Mouse (Mus musculus): ENCODE data around the gene Kcnh5. TPM values are rescaled to one million over a fixed set of nuclear protein-coding genes. Genes with fewer than 3 reads are reported as not detected.
A peak's percentile ranks its signal among the peaks of the same experiment; 100 is the strongest.

Gene Kcnh5
- polyA plus RNA-seq, 1 experiment = 0.02 TPM

- TF ChIP-seq CEBPB (IDR thresholded peaks at IDR 0.05; ENCODE audit: insufficient read depth, poor library complexity, severe bottlenecking) = no peak
- TF ChIP-seq MYOG (IDR thresholded peaks at IDR 0.05; ENCODE audit: control insufficient read depth in 1 of 3, insufficient read depth in 1 of 3, insufficient read length in 2 of 3, low read depth in 2 of 3) = no peak
- TF ChIP-seq E2F4 (IDR thresholded peaks at IDR 0.05; ENCODE audit: insufficient read depth) = no peak
- TF ChIP-seq POLR2AphosphoS2 (IDR thresholded peaks at IDR 0.05; ENCODE audit: insufficient read length, low read depth) = no peak
- no peak for TF ChIP-seq USF1 (IDR thresholded peaks at IDR 0.05; ENCODE audit: low read depth)
- TF ChIP-seq TCF12 (IDR thresholded peaks at IDR 0.05; ENCODE audit: insufficient read depth, poor library complexity, severe bottlenecking) = no peak
- no peak for TF ChIP-seq MYOD1 (IDR thresholded peaks at IDR 0.05; ENCODE audit: control insufficient read depth in 1 of 3, insufficient read length in 2 of 3, low read depth in 2 of 3)
- TF ChIP-seq SRF (IDR thresholded peaks at IDR 0.05; ENCODE audit: control insufficient read depth, insufficient read length, low read depth) = no peak
- no peak for TF ChIP-seq POLR2A (IDR thresholded peaks at IDR 0.05; ENCODE audit: insufficient read length, low read depth)
- no peak for TF ChIP-seq TCF3 (IDR thresholded peaks at IDR 0.05; ENCODE audit: insufficient read length, low read depth)
- no peak for TF ChIP-seq REST (IDR thresholded peaks at IDR 0.05; ENCODE audit: insufficient read depth, insufficient read length)
- no peak for TF ChIP-seq MAX (IDR thresholded peaks at IDR 0.05; ENCODE audit: low read depth)
- H3K4me2 ChIP-seq (ENCODE audit: low read depth) = peak overlapping the region; percentile 26
- no peaks in the 10 kb centered on the region for H3K36me3 ChIP-seq (ENCODE audit: control insufficient read depth, insufficient read depth)
- H3K4me3 ChIP-seq = no peak overlapping the region
- H3ac ChIP-seq (ENCODE audit: control insufficient read depth, insufficient read length) = no peak overlapping the region
- no peaks in the 10 kb centered on the region for H3K79me2 ChIP-seq (ENCODE audit: control insufficient read depth, insufficient read depth)
- H3K27me3 ChIP-seq (ENCODE audit: control insufficient read depth, insufficient read depth, insufficient read length) = no peaks in the 10 kb centered on the region
Measured at GRCm38 (mm10) chr12:74951124-74952115, 225.7 kb downstream of the Kcnh5 start.

- no peak overlapping the region for H3K4me2 ChIP-seq (ENCODE audit: low read depth)
- H3K79me2 ChIP-seq (ENCODE audit: control insufficient read depth, insufficient read depth) = no peaks in the 10 kb centered on the region
- H3ac ChIP-seq (ENCODE audit: control insufficient read depth, insufficient read length) = no peak overlapping the region
- no peaks in the 10 kb centered on the region for H3K27me3 ChIP-seq (ENCODE audit: control insufficient read depth, insufficient read depth, insufficient read length)
- TF ChIP-seq POLR2A (IDR thresholded peaks at IDR 0.05; ENCODE audit: insufficient read length, low read depth) = no peak
- H3K36me3 ChIP-seq (ENCODE audit: control insufficient read depth, insufficient read depth) = no peaks in the 10 kb centered on the region
- H3K4me3 ChIP-seq = no peak overlapping the region
Measured at GRCm38 (mm10) chr12:74901331-74901730, 275.8 kb downstream of the Kcnh5 start.

- H3K36me3 ChIP-seq (ENCODE audit: control insufficient read depth, insufficient read depth) = no peaks in the 10 kb centered on the region
Measured at GRCm38 (mm10) chr12:74900777-74901176, 276.4 kb downstream of the Kcnh5 start.

GRCm38 (mm10) chr12:74899055-74899454 is 278.1 kb downstream of the Kcnh5 start:
- Histone ChIP-seq H3K27me3 (ENCODE audit: control insufficient read depth, insufficient read depth, insufficient read length) (no peaks in the 10 kb centered on the region), H3ac (ENCODE audit: control insufficient read depth, insufficient read length) (no peak overlapping the region), H3K79me2 (ENCODE audit: control insufficient read depth, insufficient read depth) (no peaks in the 10 kb centered on the region), H3K4me2 (ENCODE audit: low read depth) (no peak overlapping the region), H3K4me3 (no peak overlapping the region), H3K36me3 (ENCODE audit: control insufficient read depth, insufficient read depth) (no peaks in the 10 kb centered on the region)
- TF ChIP-seq POLR2A (IDR thresholded peaks at IDR 0.05; ENCODE audit: insufficient read length, low read depth) (no peak), REST (IDR thresholded peaks at IDR 0.05; ENCODE audit: insufficient read depth, insufficient read length) (no peak), E2F4 (IDR thresholded peaks at IDR 0.05; ENCODE audit: insufficient read depth) (no peak), MAX (IDR thresholded peaks at IDR 0.05; ENCODE audit: low read depth) (no peak), TCF12 (IDR thresholded peaks at IDR 0.05; ENCODE audit: insufficient read depth, poor library complexity, severe bottlenecking) (no peak), USF1 (IDR thresholded peaks at IDR 0.05; ENCODE audit: low read depth) (no peak), MYOG (IDR thresholded peaks at IDR 0.05; ENCODE audit: control insufficient read depth in 1 of 3, insufficient read depth in 1 of 3, insufficient read length in 2 of 3, low read depth in 2 of 3) (no peak), POLR2AphosphoS2 (IDR thresholded peaks at IDR 0.05; ENCODE audit: insufficient read length, low read depth) (no peak), MYOD1 (IDR thresholded peaks at IDR 0.05; ENCODE audit: control insufficient read depth in 1 of 3, insufficient read length in 2 of 3, low read depth in 2 of 3) (no peak), TCF3 (IDR thresholded peaks at IDR 0.05; ENCODE audit: insufficient read length, low read depth) (no peak), CEBPB (IDR thresholded peaks at IDR 0.05; ENCODE audit: insufficient read depth, poor library complexity, severe bottlenecking) (no peak), SRF (IDR thresholded peaks at IDR 0.05; ENCODE audit: control insufficient read depth, insufficient read length, low read depth) (no peak)

More at GRCm38 (mm10) chr12:74900777-74901176, 276.4 kb downstream of the Kcnh5 start:
- Histone ChIP-seq H3K4me3 (no peak overlapping the region), H3K27me3 (ENCODE audit: control insufficient read depth, insufficient read depth, insufficient read length) (no peaks in the 10 kb centered on the region), H3K4me2 (ENCODE audit: low read depth) (no peak overlapping the region), H3K79me2 (ENCODE audit: control insufficient read depth, insufficient read depth) (no peaks in the 10 kb centered on the region), H3ac (ENCODE audit: control insufficient read depth, insufficient read length) (no peak overlapping the region)
- TF ChIP-seq USF1 (IDR thresholded peaks at IDR 0.05; ENCODE audit: low read depth) = no peak
- no peak for TF ChIP-seq MAX (IDR thresholded peaks at IDR 0.05; ENCODE audit: low read depth)
- no peak for TF ChIP-seq E2F4 (IDR thresholded peaks at IDR 0.05; ENCODE audit: insufficient read depth)
- no peak for TF ChIP-seq TCF3 (IDR thresholded peaks at IDR 0.05; ENCODE audit: insufficient read length, low read depth)
- TF ChIP-seq MYOG (IDR thresholded peaks at IDR 0.05; ENCODE audit: control insufficient read depth in 1 of 3, insufficient read depth in 1 of 3, insufficient read length in 2 of 3, low read depth in 2 of 3) = no peak
- TF ChIP-seq TCF12 (IDR thresholded peaks at IDR 0.05; ENCODE audit: insufficient read depth, poor library complexity, severe bottlenecking) = no peak
- TF ChIP-seq CEBPB (IDR thresholded peaks at IDR 0.05; ENCODE audit: insufficient read depth, poor library complexity, severe bottlenecking) = no peak
- no peak for TF ChIP-seq POLR2AphosphoS2 (IDR thresholded peaks at IDR 0.05; ENCODE audit: insufficient read length, low read depth)
- TF ChIP-seq POLR2A (IDR thresholded peaks at IDR 0.05; ENCODE audit: insufficient read length, low read depth) = no peak
- no peak for TF ChIP-seq MYOD1 (IDR thresholded peaks at IDR 0.05; ENCODE audit: control insufficient read depth in 1 of 3, insufficient read length in 2 of 3, low read depth in 2 of 3)
- TF ChIP-seq SRF (IDR thresholded peaks at IDR 0.05; ENCODE audit: control insufficient read depth, insufficient read length, low read depth) = no peak
- TF ChIP-seq REST (IDR thresholded peaks at IDR 0.05; ENCODE audit: insufficient read depth, insufficient read length) = no peak
